Mouse (Mus musculus) retina, postnatal 1 day (tissue): ENCODE results near the gene Gm20937.
"Not testable (repeated sequence)": the region's sequence is repeated elsewhere in the genome, so short reads cannot be mapped to it uniquely, and the experiment has no call there.

Source experiments
- DNase-seq: peaks from one replicate; pipeline ENCODE4 v3.0.0-alpha.2; 2012

The Gm20937 gene

GRCm38 (mm10) chrY:68294798-68295197, at the start of gene Gm20937:
Gene Gm20937, minus strand, starts transcription at chrY:68294898.
- not testable (repeated sequence) for DNase-seq
